Mouse (Mus musculus) kidney, embryonic 14.5 days (tissue): ENCODE measurements at regions not wholly inside any gene's neighbourhood (a gene's known extent, or its start where the extent isn't known, plus 50 kb on each side); places are given as distances from the start of the nearest gene placed in this dataset.

Experiments used
- ATAC-seq: fragments of 200-750 bp; cut with Nextera tagmentation; 2 replicates; pipeline ENCODE4 v1.8.0; 2017; ENCODE audit warnings: moderate number of reproducible peaks, mild to moderate bottlenecking, moderate TSS enrichment, moderate library complexity; ENCODE audit not compliant: low FRiP score, low TSS enrichment
- H3K27ac ChIP-seq: fragments of 300-500 bp; sonication (generic); 2 replicates; pipeline ENCODE4 v1.5.1; 2014; ENCODE audit warnings: low read depth, mild to moderate bottlenecking, low read length, moderate library complexity, mixed read lengths
- H3K27me3 ChIP-seq: fragments of 300-500 bp; sonication (generic); 2 replicates; pipeline ENCODE4 v1.6.1; 2014; ENCODE audit warnings: mild to moderate bottlenecking, low read length; ENCODE audit not compliant: control insufficient read depth, insufficient read depth
- H3K36me3 ChIP-seq: fragments of 300-500 bp; sonication (generic); 2 replicates; pipeline ENCODE4 v1.6.1; 2014; ENCODE audit warnings: low read length, mixed read lengths; ENCODE audit not compliant: control insufficient read depth, insufficient read depth
- H3K4me1 ChIP-seq: fragments of 300-500 bp; sonication (generic); 2 replicates; pipeline ENCODE4 v1.6.1; 2014; ENCODE audit warnings: low read length, mixed read lengths; ENCODE audit not compliant: control insufficient read depth, insufficient read depth
- H3K4me2 ChIP-seq: fragments of 300-500 bp; sonication (generic); replicated peaks from 2 replicates; pipeline ENCODE4 v1.6.1; 2014; ENCODE audit warnings: low read depth, mild to moderate bottlenecking, low read length
- H3K4me3 ChIP-seq: fragments of 300-500 bp; sonication (generic); 2 replicates; pipeline ENCODE4 v1.5.1; 2014; ENCODE audit warnings: mild to moderate bottlenecking, low read length
- H3K9ac ChIP-seq: fragments of 300-500 bp; sonication (generic); 2 replicates; pipeline ENCODE4 v1.6.1; 2014; ENCODE audit warnings: low read depth, mild to moderate bottlenecking, low read length, moderate library complexity
- H3K9me3 ChIP-seq: fragments of 300-500 bp; sonication (generic); 2 replicates; pipeline ENCODE4 v1.6.1; 2016; ENCODE audit warnings: low read length; ENCODE audit not compliant: control insufficient read depth
- WGBS: fragments of 180-500 bp; shearing (Covaris S2); extraction: QIAGEN DNeasy Blood & Tissue Kit; methylation state at CpG from one replicate; pipeline ENCODE4 v1.1.7; 2014; 5-methylcytosine and 5-hydroxymethylcytosine counted together

DNA sequence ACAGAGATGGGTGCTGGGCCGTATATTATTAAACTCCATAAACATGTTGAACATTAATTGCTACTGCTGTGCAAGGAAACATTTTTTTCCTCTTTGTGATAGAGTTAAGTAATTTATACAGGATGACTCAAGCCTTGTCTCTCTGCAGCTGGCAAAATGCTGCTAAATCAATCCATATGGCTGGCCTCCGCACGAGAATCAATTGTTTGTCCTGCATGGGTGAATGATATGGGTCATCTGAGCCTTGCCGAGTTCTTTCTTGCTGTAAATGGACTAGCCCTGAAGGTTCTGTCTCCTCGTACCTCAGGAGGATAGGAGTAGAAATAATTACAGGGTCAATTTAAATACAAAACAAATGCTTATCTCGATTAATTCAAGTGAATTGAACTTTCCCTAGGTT lies 591.6 kb downstream of the Slc4a3 start:
- Histone ChIP-seq H3K4me1 (no peaks in the 10 kb centered on the region), H3K9me3 (no peaks in the 10 kb centered on the region), H3K4me2 (no peak overlapping the region), H3K9ac (no peak overlapping the region), H3K4me3 (no peak overlapping the region), H3K27me3 (no peaks in the 10 kb centered on the region), H3K27ac (no peak overlapping the region), H3K36me3 (no peaks in the 10 kb centered on the region)
- 37% methylated on average over 6 of the region's 6 CpGs for WGBS
- ATAC-seq, result no peak

DNA sequence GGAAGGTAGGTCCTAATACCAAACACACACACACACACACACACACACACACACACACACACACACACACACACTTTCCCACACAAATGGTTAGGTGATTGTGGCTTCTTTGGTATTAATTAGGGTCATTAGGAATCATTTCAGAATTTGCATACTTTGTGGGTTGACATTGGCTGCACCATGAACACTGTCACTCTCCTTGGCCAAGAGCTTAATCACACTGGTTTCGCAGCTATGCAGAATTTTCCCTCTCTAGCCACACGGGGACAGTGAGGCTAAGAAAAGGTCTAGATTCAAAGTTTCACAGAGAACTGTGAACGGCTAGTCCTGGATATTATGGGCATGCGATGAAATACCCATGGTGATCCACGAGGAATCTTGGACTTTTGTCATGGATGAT lies 597.5 kb downstream of the Slc4a3 start:
- Histone ChIP-seq H3K9ac (no peak overlapping the region), H3K9me3 (no peaks in the 10 kb centered on the region), H3K4me2 (no peak overlapping the region), H3K4me1 (no peaks in the 10 kb centered on the region), H3K4me3 (no peak overlapping the region), H3K27ac (no peak overlapping the region), H3K27me3 (no peaks in the 10 kb centered on the region), H3K36me3 (no peaks in the 10 kb centered on the region)
- ATAC-seq, result no peak
- 70% methylated on average over 5 of the region's 5 CpGs for WGBS

DNA sequence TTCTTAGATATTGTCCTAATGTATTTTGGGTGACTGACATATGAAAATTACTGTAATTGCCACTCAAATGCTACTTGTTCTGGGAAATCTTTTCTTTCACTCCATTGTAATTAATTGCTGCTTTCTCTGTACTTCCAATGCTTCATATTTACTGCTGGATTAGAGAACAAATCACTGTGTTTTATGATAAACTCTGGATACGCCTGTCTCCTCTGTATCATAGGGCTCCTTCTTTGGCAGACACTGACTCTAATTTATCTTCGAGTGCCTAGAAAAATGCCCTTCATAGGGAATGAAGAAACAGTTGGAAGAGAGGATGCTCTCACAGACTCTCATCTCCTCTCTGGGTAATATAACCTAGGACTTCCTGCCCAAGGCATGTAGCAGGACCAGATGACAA lies 602.9 kb downstream of the Slc4a3 start:
- Histone ChIP-seq H3K9me3 (peaks cover 2% of the 10 kb centered on the region; the same call in 1 of the 2 replicates), H3K4me3 (no peak overlapping the region), H3K27ac (no peak overlapping the region), H3K9ac (no peak overlapping the region), H3K27me3 (no peaks in the 10 kb centered on the region), H3K4me2 (no peak overlapping the region), H3K4me1 (no peaks in the 10 kb centered on the region), H3K36me3 (no peaks in the 10 kb centered on the region)
- WGBS, result 83% methylated on average over 2 of the region's 2 CpGs
- no peak for ATAC-seq

DNA sequence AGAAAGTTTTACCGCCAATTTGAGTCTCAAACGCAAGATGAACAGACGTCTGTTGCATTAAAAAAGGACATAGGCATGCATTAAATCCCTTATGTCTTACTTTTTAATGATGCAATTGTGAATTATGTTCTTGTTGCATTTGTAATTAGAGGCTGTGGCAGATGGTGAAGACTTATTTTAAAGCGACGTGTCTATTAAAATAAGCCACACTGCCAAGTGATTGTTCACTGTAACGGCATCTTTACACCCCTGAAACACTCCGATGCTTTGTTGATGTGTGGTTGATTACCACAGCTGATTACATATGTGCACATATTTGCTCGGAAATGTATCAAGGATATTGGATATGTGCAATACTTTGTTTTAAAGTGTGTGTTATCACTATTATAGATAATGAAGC lies 610.2 kb downstream of the Slc4a3 start:
- Histone ChIP-seq H3K27ac (no peak overlapping the region), H3K27me3 (no peaks in the 10 kb centered on the region), H3K4me1 (no peaks in the 10 kb centered on the region), H3K9me3 (no peaks in the 10 kb centered on the region), H3K4me3 (no peak overlapping the region), H3K36me3 (no peaks in the 10 kb centered on the region), H3K9ac (no peak overlapping the region), H3K4me2 (no peak overlapping the region)
- ATAC-seq, result no peak
- 80% methylated on average over 8 of the region's 8 CpGs for WGBS

DNA sequence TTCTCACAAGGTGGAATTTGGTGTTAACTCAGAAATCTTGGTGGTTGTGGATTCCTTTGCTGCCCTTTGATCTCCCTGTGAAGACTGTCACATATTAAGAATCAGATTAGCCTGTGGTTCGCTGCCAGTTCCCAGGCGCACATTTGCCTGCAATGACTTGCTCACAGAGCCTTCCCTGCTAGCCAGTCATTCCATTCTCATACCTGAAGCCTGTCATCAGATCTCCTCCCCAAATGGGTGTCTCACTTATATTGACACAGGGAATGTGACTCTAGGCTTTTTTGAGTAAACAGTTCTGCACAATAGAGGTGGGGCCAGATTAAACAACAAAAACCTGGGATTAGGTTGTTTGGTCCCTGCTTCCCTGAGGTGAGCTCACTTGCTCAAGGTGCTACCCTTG lies 621.4 kb downstream of the Slc4a3 start:
- no peaks in the 10 kb centered on the region for H3K36me3 ChIP-seq
- no peak overlapping the region for H3K27ac ChIP-seq
- no peak overlapping the region for H3K4me2 ChIP-seq
- no peaks in the 10 kb centered on the region for H3K27me3 ChIP-seq
- H3K4me1 ChIP-seq, result no peaks in the 10 kb centered on the region
- H3K4me3 ChIP-seq, result no peak overlapping the region
- no peak for ATAC-seq
- no peak overlapping the region for H3K9ac ChIP-seq
- WGBS, result 73% methylated on average over 2 of the region's 2 CpGs
- H3K9me3 ChIP-seq, result no peaks in the 10 kb centered on the region

DNA sequence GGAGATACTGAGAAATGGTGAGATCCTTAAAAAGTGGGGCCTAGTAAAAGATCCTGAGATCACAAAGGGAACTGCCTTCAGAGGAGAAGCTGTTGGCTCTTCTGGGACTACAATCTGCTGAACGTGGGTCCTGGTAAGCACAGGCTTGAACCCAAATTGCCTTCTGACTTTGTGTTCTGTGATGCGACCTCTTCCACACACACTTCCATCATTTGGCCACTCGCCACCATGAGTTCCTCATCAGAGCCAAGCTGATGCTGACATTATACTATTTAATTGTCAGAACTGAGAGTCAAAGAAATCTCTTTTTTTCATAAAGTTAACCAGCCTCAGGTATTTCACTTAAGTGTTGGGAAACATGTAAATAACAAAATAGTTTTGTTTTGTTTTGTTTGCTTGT lies 635.1 kb downstream of the Slc4a3 start:
- H3K9me3 ChIP-seq, result no peaks in the 10 kb centered on the region
- H3K4me2 ChIP-seq, result no peak overlapping the region
- no peak overlapping the region for H3K4me3 ChIP-seq
- no peaks in the 10 kb centered on the region for H3K36me3 ChIP-seq
- no peak overlapping the region for H3K9ac ChIP-seq
- no peak for ATAC-seq
- H3K27me3 ChIP-seq, result no peaks in the 10 kb centered on the region
- H3K4me1 ChIP-seq, result no peaks in the 10 kb centered on the region
- 80% methylated on average over 3 of the region's 3 CpGs for WGBS
- no peak overlapping the region for H3K27ac ChIP-seq

DNA sequence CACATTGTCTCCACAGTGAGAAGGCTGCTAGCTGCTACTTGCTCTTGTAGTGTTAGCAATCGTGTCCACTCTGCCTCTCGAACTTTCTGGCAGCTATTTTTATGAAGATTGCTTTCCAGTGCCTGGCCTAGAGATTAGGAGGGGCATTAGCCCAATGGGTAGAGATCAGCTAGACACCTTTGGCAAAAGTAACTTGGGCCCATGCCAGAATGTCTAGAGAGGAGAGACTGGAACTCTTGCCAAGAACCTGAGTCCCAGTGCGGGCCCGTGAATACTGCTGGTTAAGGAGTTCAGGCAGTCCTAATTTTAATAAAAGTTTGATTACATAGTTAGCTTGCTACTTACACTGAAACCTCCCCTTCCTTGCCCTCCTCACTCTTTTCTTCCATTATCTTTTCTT lies 648.8 kb downstream of the Slc4a3 start:
- Histone ChIP-seq H3K4me3 (no peak overlapping the region), H3K27me3 (no peaks in the 10 kb centered on the region), H3K4me1 (no peaks in the 10 kb centered on the region), H3K9me3 (no peaks in the 10 kb centered on the region), H3K27ac (no peak overlapping the region), H3K36me3 (no peaks in the 10 kb centered on the region), H3K9ac (no peak overlapping the region), H3K4me2 (no peak overlapping the region)
- WGBS, result 85% methylated on average over 4 of the region's 4 CpGs
- no peak for ATAC-seq

DNA sequence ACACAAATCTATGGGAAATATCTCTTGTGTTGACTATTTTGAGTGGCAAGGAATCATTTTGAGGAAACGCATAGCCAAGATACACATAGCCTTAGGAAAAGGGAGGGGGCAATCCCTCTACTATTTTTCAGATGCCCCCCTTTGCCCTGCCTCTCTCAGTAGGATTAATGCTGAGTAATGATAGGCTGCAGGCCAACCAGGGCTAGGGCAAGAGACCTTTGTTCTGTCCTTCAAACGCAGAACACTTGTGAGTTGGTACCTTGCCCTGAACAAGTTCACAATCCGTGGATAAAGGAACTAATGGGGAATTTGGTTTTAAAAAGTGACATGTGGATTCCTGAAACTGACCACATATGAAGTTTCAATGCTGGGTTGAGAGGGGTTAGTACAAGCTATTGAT lies 651.6 kb downstream of the Slc4a3 start:
- Histone ChIP-seq H3K36me3 (no peaks in the 10 kb centered on the region), H3K9ac (no peak overlapping the region), H3K27ac (no peak overlapping the region), H3K9me3 (no peaks in the 10 kb centered on the region), H3K27me3 (no peaks in the 10 kb centered on the region), H3K4me2 (no peak overlapping the region), H3K4me1 (no peaks in the 10 kb centered on the region), H3K4me3 (no peak overlapping the region)
- ATAC-seq, result no peak
- WGBS, result 86% methylated on average over 3 of the region's 3 CpGs

DNA sequence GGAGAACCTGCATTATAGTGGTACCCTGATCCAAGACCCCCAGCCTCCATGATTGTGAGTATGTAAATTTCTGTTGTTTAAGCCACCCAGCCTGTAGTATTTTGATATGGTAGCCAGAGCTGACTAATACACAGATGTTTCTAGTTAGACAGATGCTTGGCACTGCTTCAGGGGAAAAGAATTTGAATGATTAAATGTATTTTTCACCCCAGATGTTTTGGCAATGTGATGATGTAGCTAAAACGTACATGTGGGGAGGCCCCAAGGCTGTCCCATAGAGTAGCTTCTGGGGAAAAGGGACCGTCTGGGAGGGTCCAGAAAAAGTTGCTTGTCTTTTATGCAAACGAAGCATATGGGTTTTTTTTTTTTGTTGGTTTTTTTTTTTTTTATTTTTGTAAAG lies 654.8 kb downstream of the Slc4a3 start:
- Histone ChIP-seq H3K27me3 (no peaks in the 10 kb centered on the region), H3K4me2 (no peak overlapping the region), H3K9ac (no peak overlapping the region), H3K9me3 (no peaks in the 10 kb centered on the region), H3K4me3 (no peak overlapping the region), H3K4me1 (no peaks in the 10 kb centered on the region), H3K27ac (no peak overlapping the region), H3K36me3 (no peaks in the 10 kb centered on the region)
- 62% methylated on average over 3 of the region's 3 CpGs for WGBS
- no peak for ATAC-seq

DNA sequence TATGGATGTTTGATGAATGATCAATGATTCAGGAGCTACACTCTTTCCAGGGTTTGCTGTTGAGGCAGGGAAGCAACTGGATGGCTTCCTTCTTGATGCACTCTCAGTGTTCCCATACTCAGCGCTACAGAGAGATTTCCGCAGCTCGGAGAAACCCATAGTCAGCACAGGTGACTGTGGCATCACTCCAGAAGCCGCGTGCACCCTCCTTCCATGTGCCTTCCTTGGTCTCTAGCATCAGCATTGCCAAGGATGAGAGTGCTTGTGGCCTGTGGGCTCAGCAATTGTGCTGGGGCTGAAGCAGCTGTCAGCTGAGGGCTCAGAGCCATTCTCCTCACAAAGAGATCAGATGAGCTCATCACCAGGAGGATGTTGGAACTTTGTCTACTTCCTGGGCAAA lies 666.4 kb downstream of the Slc4a3 start:
- Histone ChIP-seq H3K36me3 (no peaks in the 10 kb centered on the region), H3K9me3 (no peaks in the 10 kb centered on the region), H3K27me3 (no peaks in the 10 kb centered on the region), H3K4me1 (no peaks in the 10 kb centered on the region), H3K4me2 (no peak overlapping the region), H3K27ac (no peak overlapping the region), H3K9ac (no peak overlapping the region), H3K4me3 (no peak overlapping the region)
- no peak for ATAC-seq
- 97% methylated on average over 5 of the region's 5 CpGs for WGBS
